Mouse (Mus musculus) ES-CJ7 (cell line): ENCODE data around the gene Slc27a3.

Experiments used
- DNase-seq: peaks from one replicate; pipeline ENCODE4 v3.0.0; 2011; ENCODE audit warnings: low read depth, low spot score

The Slc27a3 gene

DNA sequence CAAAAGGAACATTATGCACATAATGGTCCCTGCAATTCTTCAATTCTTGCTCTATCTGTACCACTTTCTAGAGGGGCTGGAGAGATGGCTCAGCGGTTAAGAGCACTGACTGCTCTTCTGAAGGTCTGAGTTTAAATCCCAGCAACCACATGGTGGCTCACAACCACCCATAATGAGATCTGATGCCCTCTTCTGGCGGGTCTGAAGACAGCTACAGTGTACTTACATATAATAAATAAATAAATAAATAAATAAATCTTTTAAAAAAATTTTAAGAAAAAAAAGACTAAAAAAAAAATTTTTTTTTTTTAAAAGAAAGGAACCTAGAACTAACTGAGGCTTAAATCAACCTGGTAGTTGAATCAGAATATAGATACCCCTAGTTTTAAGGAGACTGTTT is 46.9 kb downstream of the Slc27a3 start:
- DNase-seq, result peak; percentile 67

GRCm38 (mm10) chr3:90340177-90340576 is 49.6 kb downstream of the Slc27a3 start:
- DNase-seq, result no peak

GRCm38 (mm10) chr3:90338190-90338589 is 51.5 kb downstream of the Slc27a3 start:
- no peak for DNase-seq

DNA sequence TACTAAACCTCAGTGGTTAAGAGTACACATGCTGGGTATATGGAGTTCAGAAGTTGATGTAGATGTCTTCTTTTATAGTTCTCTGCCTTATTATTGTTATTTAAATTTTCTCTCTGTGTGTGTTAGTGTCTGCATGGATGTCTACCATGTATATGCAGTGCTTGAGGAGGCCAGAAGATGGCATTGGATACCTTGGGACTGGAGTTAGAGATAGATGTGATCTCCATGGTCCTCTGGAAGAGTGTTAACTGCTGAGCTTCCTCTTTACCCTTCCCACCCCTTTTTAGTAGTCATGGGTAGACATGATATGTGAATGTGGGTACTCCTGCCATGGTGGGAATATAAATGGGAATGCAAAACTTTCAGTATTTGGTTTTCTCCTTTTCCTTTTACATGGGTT is 54.2 kb downstream of the Slc27a3 start:
- peak; percentile 35 for DNase-seq
